Mouse (Mus musculus): Measurements from ENCODE around the gene Cln3.

- TF ChIP-seq CTCF (conservative IDR thresholded peaks at IDR 0.05 in 1 of 2, IDR thresholded peaks at IDR 0.05 in 1 of 2; ENCODE audit: low read depth in 2 of 2, low read length in 2 of 2) (no peak), POLR2AphosphoS2 (IDR thresholded peaks at IDR 0.05; ENCODE audit: low read depth, low read length) (no peak), CHD2 (IDR thresholded peaks at IDR 0.05; ENCODE audit: low read length) (no peak)
Observed at GRCm38 (mm10) chr7:126596414-126596813, 10.8 kb upstream of the Cln3 start.
